Mouse (Mus musculus) MEL (cell line): ENCODE results near the gene Bmp3. TPM values are rescaled to one million over a fixed set of nuclear protein-coding genes. Genes with fewer than 3 reads are reported as not detected.

Source experiments
- DNase-seq: peaks from one replicate; pipeline ENCODE4 v3.0.0; 2011; ENCODE audit warnings: low read depth, low spot score
- H3K27ac ChIP-seq: 2 replicates; pipeline ENCODE4 v1.5.1; 2012; ENCODE audit warnings: low read depth, mild to moderate bottlenecking, control low read depth, low read length, moderate library complexity; ENCODE audit not compliant: control insufficient read depth
- H3K27me3 ChIP-seq, 2 experiments: fragments of 150-350 bp in 1 of 2; sonication (generic) in 1 of 2; 2 replicates each; pipeline ENCODE4 v1.6.1; 2012; ENCODE audit warnings: low read length in 2 of 2, mild to moderate bottlenecking in 2 of 2, improper control_type of control experiment in 1 of 2, moderate library complexity in 1 of 2; ENCODE audit not compliant: insufficient read depth in 2 of 2, control insufficient read depth in 1 of 2
- H3K36me3 ChIP-seq, 2 experiments: 2 replicates each; pipeline ENCODE4 v1.6.1; 2012 to 2014; ENCODE audit warnings: low read length in 2 of 2, improper control_type of control experiment in 1 of 2, inconsistent platforms in 1 of 2, mild to moderate bottlenecking in 1 of 2; ENCODE audit not compliant: insufficient read depth in 2 of 2, control insufficient read depth in 1 of 2
- H3K4me1 ChIP-seq, 2 experiments: fragments of 150-350 bp in 1 of 2; sonication (generic) in 1 of 2; 2 replicates each; pipeline ENCODE4 v1.6.1; 2012; ENCODE audit warnings: low read length in 2 of 2, improper control_type of control experiment in 1 of 2, mild to moderate bottlenecking in 1 of 2; ENCODE audit not compliant: insufficient read depth in 2 of 2, control insufficient read depth in 1 of 2
- H3K4me3 ChIP-seq, 2 experiments: fragments of 150-350 bp in 1 of 2; sonication (generic) in 1 of 2; 2 replicates each; pipeline ENCODE4 v1.5.1; 2012; ENCODE audit warnings: low read depth in 2 of 2, low read length in 2 of 2, mild to moderate bottlenecking in 2 of 2, moderate library complexity in 2 of 2, control low read depth in 1 of 2, improper control_type of control experiment in 1 of 2; ENCODE audit not compliant: control insufficient read depth in 1 of 2, insufficient read depth in 1 of 2
- H3K79me2 ChIP-seq: 2 replicates; pipeline ENCODE4 v1.6.1; 2012; ENCODE audit warnings: mild to moderate bottlenecking, low read length, moderate library complexity; ENCODE audit not compliant: control insufficient read depth, poor library complexity, insufficient read depth
- H3K9ac ChIP-seq: 2 replicates; pipeline ENCODE4 v1.6.1; 2012; ENCODE audit warnings: low read depth, mild to moderate bottlenecking, control low read depth, low read length, moderate library complexity; ENCODE audit not compliant: control insufficient read depth, poor library complexity, severe bottlenecking
- H3K9me3 ChIP-seq: fragments of 150-350 bp; sonication (generic); replicated peaks from 2 replicates; pipeline ENCODE4 v1.6.1; 2012; ENCODE audit warnings: mild to moderate bottlenecking, low read length, improper control_type of control experiment, moderate library complexity; ENCODE audit not compliant: insufficient read depth
- CHD1 ChIP-seq: IDR thresholded peaks from 2 replicates; pipeline ENCODE4 v1.6.1; 2012; ENCODE audit warnings: low read depth, mild to moderate bottlenecking, inconsistent platforms, low read length, improper control_type of control experiment
- CTCF ChIP-seq, 3 experiments: IDR thresholded peaks in 2 of 3; conservative IDR thresholded peaks in 1 of 3; 2 replicates each; pipeline ENCODE4 v1.5.1; 2011 to 2012; ENCODE audit warnings: low read length in 3 of 3, low read depth in 2 of 3, mild to moderate bottlenecking in 2 of 3, improper control_type of control experiment in 1 of 3, inconsistent platforms in 1 of 3, mixed read lengths in 1 of 3, moderate library complexity in 1 of 3; ENCODE audit not compliant: control insufficient read depth in 1 of 3, insufficient read depth in 1 of 3, poor library complexity in 1 of 3, severe bottlenecking in 1 of 3
- E2F4 ChIP-seq: IDR thresholded peaks from 2 replicates; pipeline ENCODE4 v1.6.1; 2011; ENCODE audit warnings: low read depth, low read length, improper control_type of control experiment, borderline replicate concordance
- EP300 ChIP-seq, 2 experiments: IDR thresholded peaks; 2 replicates each; pipeline ENCODE4 v1.6.1; 2011; ENCODE audit warnings: improper control_type of control experiment in 2 of 2, low read length in 2 of 2, low read depth in 1 of 2, mild to moderate bottlenecking in 1 of 2
- ETS1 ChIP-seq: IDR thresholded peaks from 2 replicates; pipeline ENCODE4 v1.6.1; 2012; ENCODE audit warnings: low read depth, mild to moderate bottlenecking, inconsistent platforms, low read length, improper control_type of control experiment, moderate library complexity
- GABPA ChIP-seq: IDR thresholded peaks from 2 replicates; pipeline ENCODE4 v1.6.1; 2012; ENCODE audit warnings: low read depth, mild to moderate bottlenecking, inconsistent platforms, low read length, improper control_type of control experiment, moderate library complexity
- HCFC1 ChIP-seq: IDR thresholded peaks from 2 replicates; pipeline ENCODE4 v1.6.1; 2012; ENCODE audit warnings: low read depth, mild to moderate bottlenecking, inconsistent platforms, low read length, improper control_type of control experiment, moderate library complexity
- JUND ChIP-seq: IDR thresholded peaks from 2 replicates; pipeline ENCODE4 v1.6.1; 2011; ENCODE audit warnings: low read depth, mild to moderate bottlenecking, improper control_type of control experiment, low read length
- MAFK ChIP-seq: IDR thresholded peaks from 2 replicates; pipeline ENCODE4 v1.6.1; 2011; ENCODE audit warnings: low read depth, mild to moderate bottlenecking, low read length, improper control_type of control experiment, borderline replicate concordance
- MAZ ChIP-seq: IDR thresholded peaks from 2 replicates; pipeline ENCODE4 v1.6.1; 2012; ENCODE audit warnings: low read depth, mild to moderate bottlenecking, inconsistent platforms, low read length, improper control_type of control experiment
- MEF2A ChIP-seq: IDR thresholded peaks from 2 replicates; pipeline ENCODE4 v1.6.1; 2014; ENCODE audit warnings: low read depth, mild to moderate bottlenecking, inconsistent platforms, low read length, improper control_type of control experiment; ENCODE audit not compliant: poor library complexity, insufficient replicate concordance, severe bottlenecking; ENCODE audit errors: extremely low read depth
- MXI1 ChIP-seq: IDR thresholded peaks from 2 replicates; pipeline ENCODE4 v1.6.1; 2011; ENCODE audit warnings: mild to moderate bottlenecking, low read depth, low read length, improper control_type of control experiment
- NELFE ChIP-seq: IDR thresholded peaks from 2 replicates; pipeline ENCODE4 v1.6.1; 2011; ENCODE audit warnings: low read depth, low read length, improper control_type of control experiment
- POLR2A ChIP-seq, 2 experiments: IDR thresholded peaks; 2 replicates each; pipeline ENCODE4 v1.6.1; 2011 to 2012; ENCODE audit warnings: low read length in 2 of 2, mild to moderate bottlenecking in 2 of 2, control low read depth in 1 of 2, improper control_type of control experiment in 1 of 2, low read depth in 1 of 2, moderate library complexity in 1 of 2; ENCODE audit not compliant: control insufficient read depth in 1 of 2, insufficient read depth in 1 of 2, poor library complexity in 1 of 2
- POLR2AphosphoS2 ChIP-seq: IDR thresholded peaks from 2 replicates; pipeline ENCODE4 v1.6.1; 2011; ENCODE audit warnings: low read length, improper control_type of control experiment
- POLR2AphosphoS5 ChIP-seq: IDR thresholded peaks from 2 replicates; pipeline ENCODE4 v1.6.1; 2012; ENCODE audit warnings: low read depth, borderline replicate concordance, mild to moderate bottlenecking, inconsistent platforms, low read length, moderate library complexity, mixed read lengths
- RAD21 ChIP-seq: IDR thresholded peaks from 2 replicates; pipeline ENCODE4 v1.6.1; 2011; ENCODE audit warnings: mild to moderate bottlenecking, low read depth, low read length, improper control_type of control experiment
- SIN3A ChIP-seq: IDR thresholded peaks from 2 replicates; pipeline ENCODE4 v1.6.1; 2012; ENCODE audit warnings: low read length, improper control_type of control experiment, inconsistent platforms
- TBP ChIP-seq: IDR thresholded peaks from 2 replicates; pipeline ENCODE4 v1.8.0; 2011; ENCODE audit warnings: low read depth, low read length, improper control_type of control experiment
- TCF12 ChIP-seq: IDR thresholded peaks from 2 replicates; pipeline ENCODE4 v1.6.1; 2014; ENCODE audit warnings: low read depth, mild to moderate bottlenecking, inconsistent platforms, low read length, improper control_type of control experiment, moderate library complexity
- UBTF ChIP-seq: IDR thresholded peaks from 2 replicates; pipeline ENCODE4 v1.6.1; 2012; ENCODE audit warnings: low read depth, mild to moderate bottlenecking, inconsistent platforms, low read length, improper control_type of control experiment, moderate library complexity, borderline replicate concordance; ENCODE audit not compliant: insufficient read depth
- USF1 ChIP-seq: IDR thresholded peaks from 2 replicates; pipeline ENCODE4 v1.6.1; 2014; ENCODE audit warnings: low read depth, mild to moderate bottlenecking, inconsistent platforms, low read length, improper control_type of control experiment, moderate library complexity
- USF2 ChIP-seq, 2 experiments: IDR thresholded peaks; 2 replicates each; pipeline ENCODE4 v1.6.1; 2011 to 2012; ENCODE audit warnings: improper control_type of control experiment in 2 of 2, low read length in 2 of 2, borderline replicate concordance in 1 of 2, inconsistent platforms in 1 of 2, low read depth in 1 of 2, mild to moderate bottlenecking in 1 of 2; ENCODE audit not compliant: insufficient read depth in 1 of 2
- ZC3H11A ChIP-seq: IDR thresholded peaks from 2 replicates; pipeline ENCODE4 v1.6.1; 2012; ENCODE audit warnings: low read depth, mild to moderate bottlenecking, inconsistent platforms, low read length, improper control_type of control experiment
- polyA plus RNA-seq, 2 experiments: library from polyadenylated mRNA; stranded (reverse) in 1 of 2; unstranded in 1 of 2; fragments of >175 nt in 1 of 2; fragments of >200 nt in 1 of 2; gene quantifications; 2 replicates each; pipeline versions ENCODE4 v1.2.1 to v1.2.4; 2012; ENCODE audit warnings: low replicate concordance in 2 of 2, low read depth in 1 of 2; ENCODE audit not compliant: insufficient read length in 2 of 2, insufficient read depth in 1 of 2, missing spikeins in 1 of 2
- total RNA-seq: library from RNA; depleted of rRNA; stranded (reverse); fragments of 300-350 nt; gene quantifications from 2 replicates; pipeline ENCODE4 v1.2.3, GENCODE M21; 2012

Gene Bmp3
- total and polyA plus RNA-seq, 3 experiments, result not detected

GRCm38 (mm10) chr5:98882096-98882495, 27.9 kb downstream of the Bmp3 start:
- H3K9ac ChIP-seq, result no peak overlapping the region
- H3K36me3 ChIP-seq, result no peaks in the 10 kb centered on the region
- no peaks in the 10 kb centered on the region for H3K9me3 ChIP-seq
- no peak overlapping the region for H3K4me3 ChIP-seq
- H3K27me3 ChIP-seq, result no peaks in the 10 kb centered on the region
- H3K79me2 ChIP-seq, result no peaks in the 10 kb centered on the region
- no peak overlapping the region for H3K27ac ChIP-seq
- TF ChIP-seq HCFC1, result no peak
- no peak for TF ChIP-seq ZC3H11A
- no peak for TF ChIP-seq NELFE
- TF ChIP-seq JUND, result no peak
- no peak for TF ChIP-seq POLR2A (IDR thresholded peaks at IDR 0.05; ENCODE audit: control insufficient read depth in 1 of 2, insufficient read depth in 1 of 2, low read depth in 1 of 2, low read length in 2 of 2, poor library complexity in 1 of 2)
- no peak for TF ChIP-seq CTCF (IDR thresholded peaks at IDR 0.05 in 2 of 3, conservative IDR thresholded peaks at IDR 0.05 in 1 of 3; ENCODE audit: control insufficient read depth in 1 of 3, insufficient read depth in 1 of 3, low read depth in 2 of 3, low read length in 3 of 3, poor library complexity in 1 of 3, severe bottlenecking in 1 of 3)
- no peak for TF ChIP-seq MXI1
- no peak for TF ChIP-seq MAFK
- no peak for TF ChIP-seq E2F4
- no peak for TF ChIP-seq TBP
- no peak for TF ChIP-seq UBTF
- TF ChIP-seq CHD1, result no peak
- TF ChIP-seq RAD21, result no peak
- no peak for TF ChIP-seq MEF2A
- DNase-seq, result no peak
- no peaks in the 10 kb centered on the region for H3K4me1 ChIP-seq

- no peak for DNase-seq
- no peak overlapping the region for H3K4me3 ChIP-seq
- no peaks in the 10 kb centered on the region for H3K79me2 ChIP-seq
- no peaks in the 10 kb centered on the region for H3K27me3 ChIP-seq
- no peaks in the 10 kb centered on the region for H3K4me1 ChIP-seq
- H3K36me3 ChIP-seq, result no peaks in the 10 kb centered on the region
- H3K9ac ChIP-seq, result no peak overlapping the region
- H3K9me3 ChIP-seq, result no peaks in the 10 kb centered on the region
- TF ChIP-seq SIN3A (no peak), UBTF (no peak)
- no peak overlapping the region for H3K27ac ChIP-seq
These were observed 36.4 kb downstream of the Bmp3 start for GRCm38 (mm10) chr5:98890544-98891050.

GRCm38 (mm10) chr5:98894281-98894680, 40.1 kb downstream of the Bmp3 start:
- Histone ChIP-seq H3K4me3 (no peak overlapping the region), H3K79me2 (no peaks in the 10 kb centered on the region), H3K4me1 (no peaks in the 10 kb centered on the region), H3K27me3 (no peaks in the 10 kb centered on the region), H3K36me3 (no peaks in the 10 kb centered on the region), H3K27ac (no peak overlapping the region), H3K9ac (no peak overlapping the region), H3K9me3 (no peaks in the 10 kb centered on the region)
- TF ChIP-seq USF1 (no peak), ETS1 (no peak), HCFC1 (no peak), POLR2AphosphoS5 (no peak), GABPA (no peak), EP300 (IDR thresholded peaks at IDR 0.05; ENCODE audit: low read depth in 1 of 2, low read length in 2 of 2) (no peak), USF2 (IDR thresholded peaks at IDR 0.05; ENCODE audit: borderline replicate concordance in 1 of 2, insufficient read depth in 1 of 2, low read depth in 1 of 2, low read length in 2 of 2) (no peak), POLR2AphosphoS2 (no peak), TCF12 (no peak), MAZ (no peak)
- no peak for DNase-seq
